Mouse (Mus musculus): ENCODE measurements around the gene Kng1. TPM values are rescaled to one million over a fixed set of nuclear protein-coding genes. Genes with fewer than 3 reads are reported as not detected.
"Not testable (repeated sequence)": the region's sequence is repeated elsewhere in the genome, so short reads cannot be mapped to it uniquely, and the experiment has no call there.

The Kng1 gene
- polyA plus RNA-seq, 1 experiment from 2014 or later: not detected

GRCm38 (mm10) chr16:23098105-23098452 is 40.4 kb downstream of the Kng1 start:
- WGBS: 92% methylated on average over 1 of the region's 1 CpGs
- not testable (repeated sequence) for H3K9me3 ChIP-seq (ENCODE audit: control insufficient read depth, low read length); H3K9ac ChIP-seq (ENCODE audit: low read depth, low read length); DNase-seq (ENCODE audit: low spot score); H3K27me3 ChIP-seq (ENCODE audit: control insufficient read depth, insufficient read depth, low read length); H3K4me3 ChIP-seq (ENCODE audit: low read depth, low read length); H3K4me2 ChIP-seq (replicated peaks; ENCODE audit: low read depth, low read length); H3K27ac ChIP-seq (ENCODE audit: low read depth, low read length); H3K4me1 ChIP-seq (replicated peaks; ENCODE audit: control insufficient read depth, insufficient read depth, low read length); ATAC-seq (ENCODE audit: low FRiP score); H3K36me3 ChIP-seq (ENCODE audit: control insufficient read depth, insufficient read depth, low read length)

- Histone ChIP-seq H3K9me3 (ENCODE audit: control insufficient read depth, low read length) (no peaks in the 10 kb centered on the region), H3K9ac (ENCODE audit: low read depth, low read length) (peak overlapping the region; percentile 29; the same call in 1 of the 2 replicates), H3K27me3 (ENCODE audit: control insufficient read depth, insufficient read depth, low read length) (peaks cover 5% of the 10 kb centered on the region; the same call in 1 of the 2 replicates), H3K36me3 (ENCODE audit: control insufficient read depth, insufficient read depth, low read length) (no peaks in the 10 kb centered on the region), H3K4me1 (replicated peaks; ENCODE audit: control insufficient read depth, insufficient read depth, low read length) (no peaks in the 10 kb centered on the region; the same call in 1 of the 2 replicates), H3K4me3 (ENCODE audit: low read depth, low read length) (peak overlapping the region; percentile 12), H3K4me2 (replicated peaks; ENCODE audit: low read depth, low read length) (peak overlapping the region; percentile 27), H3K27ac (ENCODE audit: low read depth, low read length) (no peak overlapping the region)
- WGBS: 2% methylated on average over 12 of the region's 12 CpGs
- DNase-seq (ENCODE audit: low spot score): no peak
- no peak for ATAC-seq (ENCODE audit: low FRiP score)
These were observed 42.0 kb downstream of the Kng1 start for GRCm38 (mm10) chr16:23099632-23100031.

- Histone ChIP-seq H3K36me3 (ENCODE audit: control insufficient read depth, insufficient read depth, low read length) (no peaks in the 10 kb centered on the region), H3K27me3 (ENCODE audit: control insufficient read depth, insufficient read depth, low read length) (peaks cover 5% of the 10 kb centered on the region; the same call in 1 of the 2 replicates), H3K9ac (ENCODE audit: low read depth, low read length) (peak overlapping the region; percentile 1; the same call in 1 of the 2 replicates), H3K4me3 (ENCODE audit: low read depth, low read length) (peak overlapping the region; percentile 12), H3K4me2 (replicated peaks; ENCODE audit: low read depth, low read length) (peak overlapping the region; percentile 27), H3K27ac (ENCODE audit: low read depth, low read length) (no peak overlapping the region), H3K4me1 (replicated peaks; ENCODE audit: control insufficient read depth, insufficient read depth, low read length) (no peaks in the 10 kb centered on the region; the same call in 1 of the 2 replicates), H3K9me3 (ENCODE audit: control insufficient read depth, low read length) (no peaks in the 10 kb centered on the region)
- peak; percentile 71 for DNase-seq (ENCODE audit: low spot score)
- 0% methylated on average over 9 of the region's 9 CpGs for WGBS
- ATAC-seq (ENCODE audit: low FRiP score): peak; percentile 66; the same call in 1 of the 2 replicates
These were observed 42.5 kb downstream of the Kng1 start for GRCm38 (mm10) chr16:23100099-23100575.

GRCm38 (mm10) chr16:23100613-23101012 is 42.9 kb downstream of the Kng1 start:
- Histone ChIP-seq H3K27me3 (ENCODE audit: control insufficient read depth, insufficient read depth, low read length) (peaks cover 5% of the 10 kb centered on the region; the same call in 1 of the 2 replicates), H3K4me3 (ENCODE audit: low read depth, low read length) (no peak overlapping the region), H3K4me1 (replicated peaks; ENCODE audit: control insufficient read depth, insufficient read depth, low read length) (no peaks in the 10 kb centered on the region; the same call in 1 of the 2 replicates), H3K9me3 (ENCODE audit: control insufficient read depth, low read length) (no peaks in the 10 kb centered on the region), H3K27ac (ENCODE audit: low read depth, low read length) (no peak overlapping the region), H3K36me3 (ENCODE audit: control insufficient read depth, insufficient read depth, low read length) (no peaks in the 10 kb centered on the region), H3K4me2 (replicated peaks; ENCODE audit: low read depth, low read length) (peak overlapping the region; percentile 27), H3K9ac (ENCODE audit: low read depth, low read length) (no peak overlapping the region)
- 7% methylated on average over 10 of the region's 10 CpGs for WGBS
- DNase-seq (ENCODE audit: low spot score): no peak
- ATAC-seq (ENCODE audit: low FRiP score): 0 out of 2 replicates have a peak, but pooled peaks have one; percentile 10

GRCm38 (mm10) chr16:23102340-23103037 is 44.8 kb downstream of the Kng1 start:
- ATAC-seq (ENCODE audit: low FRiP score) (no peak), DNase-seq (ENCODE audit: low spot score) (peak; percentile 18)
- Histone ChIP-seq H3K4me1 (replicated peaks; ENCODE audit: control insufficient read depth, insufficient read depth, low read length) (no peaks in the 10 kb centered on the region; the same call in 1 of the 2 replicates), H3K9ac (ENCODE audit: low read depth, low read length) (peak overlapping the region; percentile 28; the same call in 1 of the 2 replicates), H3K9me3 (ENCODE audit: control insufficient read depth, low read length) (no peaks in the 10 kb centered on the region), H3K4me3 (ENCODE audit: low read depth, low read length) (peak overlapping the region; percentile 15; the same call in 1 of the 2 replicates), H3K27ac (ENCODE audit: low read depth, low read length) (no peak overlapping the region), H3K36me3 (ENCODE audit: control insufficient read depth, insufficient read depth, low read length) (no peaks in the 10 kb centered on the region), H3K4me2 (replicated peaks; ENCODE audit: low read depth, low read length) (peak overlapping the region; percentile 37), H3K27me3 (ENCODE audit: control insufficient read depth, insufficient read depth, low read length) (peaks cover 5% of the 10 kb centered on the region; the same call in 1 of the 2 replicates)
- WGBS: 15% methylated on average over 15 of the region's 15 CpGs

GRCm38 (mm10) chr16:23103038-23103745 is 45.5 kb downstream of the Kng1 start:
- Histone ChIP-seq H3K9me3 (ENCODE audit: control insufficient read depth, low read length) (no peaks in the 10 kb centered on the region), H3K9ac (ENCODE audit: low read depth, low read length) (peak overlapping the region; percentile 28; the same call in 1 of the 2 replicates), H3K36me3 (ENCODE audit: control insufficient read depth, insufficient read depth, low read length) (no peaks in the 10 kb centered on the region), H3K4me1 (replicated peaks; ENCODE audit: control insufficient read depth, insufficient read depth, low read length) (no peaks in the 10 kb centered on the region; the same call in 1 of the 2 replicates), H3K4me3 (ENCODE audit: low read depth, low read length) (peak overlapping the region; percentile 15; the same call in 1 of the 2 replicates), H3K4me2 (replicated peaks; ENCODE audit: low read depth, low read length) (peak overlapping the region; percentile 37), H3K27me3 (ENCODE audit: control insufficient read depth, insufficient read depth, low read length) (peaks cover 5% of the 10 kb centered on the region; the same call in 1 of the 2 replicates), H3K27ac (ENCODE audit: low read depth, low read length) (no peak overlapping the region)
- ATAC-seq (ENCODE audit: low FRiP score) (no peak), DNase-seq (ENCODE audit: low spot score) (no peak)
- WGBS: 46% methylated on average over 17 of the region's 17 CpGs

- Histone ChIP-seq H3K27me3 (ENCODE audit: control insufficient read depth, insufficient read depth, low read length) (peaks cover 5% of the 10 kb centered on the region; the same call in 1 of the 2 replicates), H3K36me3 (ENCODE audit: control insufficient read depth, insufficient read depth, low read length) (no peaks in the 10 kb centered on the region), H3K9me3 (ENCODE audit: control insufficient read depth, low read length) (no peaks in the 10 kb centered on the region), H3K27ac (ENCODE audit: low read depth, low read length) (no peak overlapping the region), H3K4me2 (replicated peaks; ENCODE audit: low read depth, low read length) (no peak overlapping the region), H3K4me3 (ENCODE audit: low read depth, low read length) (no peak overlapping the region), H3K9ac (ENCODE audit: low read depth, low read length) (no peak overlapping the region), H3K4me1 (replicated peaks; ENCODE audit: control insufficient read depth, insufficient read depth, low read length) (no peaks in the 10 kb centered on the region; the same call in 1 of the 2 replicates)
- DNase-seq (ENCODE audit: low spot score) (no peak), ATAC-seq (ENCODE audit: low FRiP score) (no peak)
- 68% methylated on average over 2 of the region's 2 CpGs for WGBS
These were observed 46.2 kb downstream of the Kng1 start for GRCm38 (mm10) chr16:23103841-23104240.

- Histone ChIP-seq H3K36me3 (ENCODE audit: control insufficient read depth, insufficient read depth, low read length) (0 out of 2 replicates have a peak, but pooled peaks cover 2% of the 10 kb centered on the region), H3K9me3 (ENCODE audit: control insufficient read depth, low read length) (no peaks in the 10 kb centered on the region), H3K4me2 (replicated peaks; ENCODE audit: low read depth, low read length) (no peak overlapping the region), H3K4me3 (ENCODE audit: low read depth, low read length) (no peak overlapping the region), H3K27me3 (ENCODE audit: control insufficient read depth, insufficient read depth, low read length) (no peaks in the 10 kb centered on the region), H3K27ac (ENCODE audit: low read depth, low read length) (no peak overlapping the region), H3K4me1 (replicated peaks; ENCODE audit: control insufficient read depth, insufficient read depth, low read length) (peaks cover 5% of the 10 kb centered on the region; the same call in 1 of the 2 replicates), H3K9ac (ENCODE audit: low read depth, low read length) (no peak overlapping the region)
- ATAC-seq (ENCODE audit: low FRiP score): no peak
- WGBS: 85% methylated on average over 7 of the region's 7 CpGs
- DNase-seq (ENCODE audit: low spot score): no peak
These were observed 48.5 kb downstream of the Kng1 start for GRCm38 (mm10) chr16:23106121-23106520.

Data from hindbrain, embryonic 11.5 days (tissue).